Mouse (Mus musculus): ENCODE measurements at regions not wholly inside any gene's neighbourhood (a gene's known extent, or its start where the extent isn't known, plus 50 kb on each side); places are given as distances from the start of the nearest gene placed in this dataset.
A peak's percentile ranks its signal among the peaks of the same experiment; 100 is the strongest.

DNA sequence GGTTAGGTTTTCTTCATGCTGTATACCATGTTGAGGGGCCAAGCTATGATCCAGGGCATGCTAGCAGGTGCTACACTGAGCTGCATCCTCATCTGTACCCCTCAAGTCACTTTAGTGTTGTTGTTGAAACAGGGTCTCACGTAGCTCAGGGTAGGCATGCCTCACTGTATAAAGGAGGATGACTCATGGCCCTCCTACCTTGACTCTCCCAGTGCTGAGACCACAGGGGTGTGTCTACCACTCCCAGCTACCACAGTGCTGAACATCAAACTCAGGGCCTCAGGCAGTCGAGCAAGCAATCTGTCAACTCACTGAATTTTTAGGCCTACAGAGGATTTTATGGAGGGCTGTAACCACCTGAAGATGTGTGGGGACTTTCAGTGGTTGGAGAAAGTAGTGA is 258.5 kb downstream of the Ankrd50 start:
- DNase-seq (ENCODE audit: low spot score) = no peak
- WGBS = 79% methylated on average over 2 of the region's 2 CpGs
- H3K27me3 ChIP-seq (ENCODE audit: control insufficient read depth, insufficient read depth, low read length) = no peaks in the 10 kb centered on the region
- H3K36me3 ChIP-seq (replicated peaks; ENCODE audit: control insufficient read depth, insufficient read depth) = no peaks in the 10 kb centered on the region
- H3K9ac ChIP-seq = no peak overlapping the region
- no peak overlapping the region for H3K27ac ChIP-seq
- no peaks in the 10 kb centered on the region for H3K9me3 ChIP-seq (ENCODE audit: control insufficient read depth, low read length)
- no peak for ATAC-seq (ENCODE audit: low FRiP score)
- H3K4me1 ChIP-seq (replicated peaks; ENCODE audit: control insufficient read depth, insufficient read depth, low read length) = no peaks in the 10 kb centered on the region
- H3K4me2 ChIP-seq (replicated peaks) = no peak overlapping the region
- H3K4me3 ChIP-seq (replicated peaks; ENCODE audit: low read length) = no peak overlapping the region

DNA sequence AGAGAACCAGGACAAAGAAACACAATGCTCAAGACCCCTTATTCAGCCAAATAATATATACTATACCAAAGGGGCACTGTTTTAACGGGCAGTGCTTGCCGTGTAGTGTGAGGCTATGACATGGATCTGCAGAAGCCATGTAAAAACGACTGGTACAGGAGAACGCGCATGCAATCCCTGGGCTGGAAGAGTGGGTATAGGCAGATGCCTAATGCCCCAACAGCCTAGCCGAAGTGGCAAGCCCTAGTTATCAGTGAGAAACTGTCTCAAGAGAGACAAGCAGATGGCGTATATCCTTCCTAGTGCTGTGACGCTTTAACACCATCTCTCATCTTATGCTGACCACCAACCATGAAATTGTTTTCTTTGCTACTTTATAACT is 262.8 kb downstream of the Ankrd50 start:
- Histone ChIP-seq H3K4me2 (replicated peaks) (no peak overlapping the region), H3K9me3 (ENCODE audit: control insufficient read depth, low read length) (no peaks in the 10 kb centered on the region), H3K4me3 (replicated peaks; ENCODE audit: low read length) (no peak overlapping the region), H3K9ac (no peak overlapping the region), H3K4me1 (replicated peaks; ENCODE audit: control insufficient read depth, insufficient read depth, low read length) (no peaks in the 10 kb centered on the region), H3K36me3 (replicated peaks; ENCODE audit: control insufficient read depth, insufficient read depth) (no peaks in the 10 kb centered on the region), H3K27ac (no peak overlapping the region), H3K27me3 (ENCODE audit: control insufficient read depth, insufficient read depth, low read length) (no peaks in the 10 kb centered on the region)
- WGBS = 85% methylated on average over 8 of the region's 8 CpGs
- ATAC-seq (ENCODE audit: low FRiP score) = no peak
- no peak for DNase-seq (ENCODE audit: low spot score)

DNA sequence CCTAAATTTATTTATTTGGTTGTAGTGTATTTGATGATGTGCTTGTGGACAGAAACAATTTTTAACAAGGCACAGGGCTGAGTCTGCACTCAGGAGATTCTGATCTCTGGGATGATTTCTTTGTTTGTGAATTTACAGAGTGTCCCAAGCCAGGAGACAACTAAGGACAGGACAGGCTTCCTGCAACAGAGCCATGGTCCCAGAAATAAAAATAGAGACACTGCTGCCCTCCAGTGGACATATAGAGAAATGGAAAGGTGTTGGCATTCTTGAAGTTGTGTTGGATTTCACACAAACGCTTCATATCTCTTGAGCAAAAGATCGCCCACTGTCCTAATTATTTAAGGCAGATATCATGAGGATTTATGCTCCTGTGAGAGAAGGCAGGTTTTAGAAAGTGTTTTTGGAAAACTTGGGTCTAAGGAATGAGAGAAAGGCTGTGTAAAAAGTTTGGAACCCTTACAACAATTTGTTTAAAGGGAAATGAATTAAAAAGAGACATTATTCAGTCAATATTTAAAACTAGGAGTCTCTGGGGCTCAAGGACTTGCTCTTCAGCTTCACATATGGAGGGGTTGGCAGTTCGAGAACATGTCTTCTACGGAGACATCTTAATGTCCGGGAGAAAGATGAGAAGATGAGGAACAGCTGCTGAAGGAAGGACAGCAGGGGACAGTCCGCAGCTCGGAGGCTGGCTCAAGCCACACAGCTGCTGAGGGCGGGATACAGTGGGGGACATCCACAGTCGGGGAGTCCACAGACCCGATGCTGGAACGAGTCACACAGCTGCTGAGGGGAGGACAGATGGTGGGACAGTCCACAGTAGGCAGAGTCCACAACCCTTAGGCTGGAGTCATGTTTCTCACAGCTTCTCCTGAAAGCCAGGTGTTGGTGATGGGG is 263.5 kb downstream of the Ankrd50 start:
- H3K27me3 ChIP-seq (ENCODE audit: control insufficient read depth, insufficient read depth, low read length) = no peaks in the 10 kb centered on the region
- WGBS = 56% methylated on average over 11 of the region's 11 CpGs
- H3K4me3 ChIP-seq (replicated peaks; ENCODE audit: low read length) = no peak overlapping the region
- no peak overlapping the region for H3K4me2 ChIP-seq (replicated peaks)
- no peaks in the 10 kb centered on the region for H3K9me3 ChIP-seq (ENCODE audit: control insufficient read depth, low read length)
- DNase-seq (ENCODE audit: low spot score) (peak; percentile 86), ATAC-seq (ENCODE audit: low FRiP score) (no peak)
- no peak overlapping the region for H3K27ac ChIP-seq
- no peaks in the 10 kb centered on the region for H3K4me1 ChIP-seq (replicated peaks; ENCODE audit: control insufficient read depth, insufficient read depth, low read length)
- no peaks in the 10 kb centered on the region for H3K36me3 ChIP-seq (replicated peaks; ENCODE audit: control insufficient read depth, insufficient read depth)
- H3K9ac ChIP-seq = no peak overlapping the region

DNA sequence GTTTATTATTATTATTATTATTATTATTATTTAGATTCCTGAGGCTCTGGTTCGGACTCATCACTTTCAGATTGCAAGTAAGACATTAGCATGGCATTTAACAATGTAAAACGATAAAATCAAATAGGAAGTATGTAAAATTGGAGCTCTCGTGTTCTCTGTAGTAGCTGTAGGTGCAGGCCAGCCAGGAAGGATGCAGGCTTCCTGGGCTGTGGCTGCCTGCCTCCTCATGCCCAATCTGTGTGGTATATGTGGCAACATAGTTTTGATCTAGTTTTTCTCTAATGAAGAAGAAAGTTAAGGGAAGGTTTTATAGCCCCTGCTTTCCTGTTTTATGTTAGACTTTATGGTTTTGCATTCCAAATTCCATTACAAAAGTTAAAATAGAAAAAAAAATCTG is 275.6 kb downstream of the Ankrd50 start:
- Histone ChIP-seq H3K4me3 (replicated peaks; ENCODE audit: low read length) (no peak overlapping the region), H3K4me2 (replicated peaks) (no peak overlapping the region), H3K36me3 (replicated peaks; ENCODE audit: control insufficient read depth, insufficient read depth) (no peaks in the 10 kb centered on the region), H3K9me3 (ENCODE audit: control insufficient read depth, low read length) (no peaks in the 10 kb centered on the region), H3K27me3 (ENCODE audit: control insufficient read depth, insufficient read depth, low read length) (no peaks in the 10 kb centered on the region), H3K9ac (no peak overlapping the region), H3K4me1 (replicated peaks; ENCODE audit: control insufficient read depth, insufficient read depth, low read length) (no peaks in the 10 kb centered on the region), H3K27ac (no peak overlapping the region)
- ATAC-seq (ENCODE audit: low FRiP score) (no peak), DNase-seq (ENCODE audit: low spot score) (no peak)
- 89% methylated on average over 3 of the region's 3 CpGs for WGBS

DNA sequence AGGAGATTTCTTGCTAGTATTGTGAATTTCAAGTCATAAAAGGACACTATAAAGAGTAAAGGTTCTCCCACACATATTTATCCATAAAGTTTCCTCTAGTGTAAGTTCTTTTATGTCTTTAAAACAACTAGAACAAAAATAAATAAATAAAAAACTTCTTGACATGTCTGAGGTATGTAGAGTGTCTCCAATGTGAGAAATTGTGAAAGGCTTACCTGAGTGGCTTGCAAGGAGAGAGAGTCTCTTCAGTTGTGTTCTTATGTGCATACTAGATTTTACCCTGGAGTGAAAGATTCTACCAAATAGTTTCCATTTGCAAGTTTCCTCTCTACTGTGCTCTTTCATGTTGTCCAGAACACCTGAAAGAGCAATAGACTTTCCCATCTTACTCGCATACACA is 276.8 kb downstream of the Ankrd50 start:
- 89% methylated on average over 1 of the region's 1 CpGs for WGBS
- no peak overlapping the region for H3K4me2 ChIP-seq (replicated peaks)
- H3K4me1 ChIP-seq (replicated peaks; ENCODE audit: control insufficient read depth, insufficient read depth, low read length) = no peaks in the 10 kb centered on the region
- H3K9ac ChIP-seq = no peak overlapping the region
- H3K36me3 ChIP-seq (replicated peaks; ENCODE audit: control insufficient read depth, insufficient read depth) = no peaks in the 10 kb centered on the region
- H3K4me3 ChIP-seq (replicated peaks; ENCODE audit: low read length) = no peak overlapping the region
- no peaks in the 10 kb centered on the region for H3K27me3 ChIP-seq (ENCODE audit: control insufficient read depth, insufficient read depth, low read length)
- DNase-seq (ENCODE audit: low spot score) = no peak
- no peaks in the 10 kb centered on the region for H3K9me3 ChIP-seq (ENCODE audit: control insufficient read depth, low read length)
- H3K27ac ChIP-seq = no peak overlapping the region
- no peak for ATAC-seq (ENCODE audit: low FRiP score)

DNA sequence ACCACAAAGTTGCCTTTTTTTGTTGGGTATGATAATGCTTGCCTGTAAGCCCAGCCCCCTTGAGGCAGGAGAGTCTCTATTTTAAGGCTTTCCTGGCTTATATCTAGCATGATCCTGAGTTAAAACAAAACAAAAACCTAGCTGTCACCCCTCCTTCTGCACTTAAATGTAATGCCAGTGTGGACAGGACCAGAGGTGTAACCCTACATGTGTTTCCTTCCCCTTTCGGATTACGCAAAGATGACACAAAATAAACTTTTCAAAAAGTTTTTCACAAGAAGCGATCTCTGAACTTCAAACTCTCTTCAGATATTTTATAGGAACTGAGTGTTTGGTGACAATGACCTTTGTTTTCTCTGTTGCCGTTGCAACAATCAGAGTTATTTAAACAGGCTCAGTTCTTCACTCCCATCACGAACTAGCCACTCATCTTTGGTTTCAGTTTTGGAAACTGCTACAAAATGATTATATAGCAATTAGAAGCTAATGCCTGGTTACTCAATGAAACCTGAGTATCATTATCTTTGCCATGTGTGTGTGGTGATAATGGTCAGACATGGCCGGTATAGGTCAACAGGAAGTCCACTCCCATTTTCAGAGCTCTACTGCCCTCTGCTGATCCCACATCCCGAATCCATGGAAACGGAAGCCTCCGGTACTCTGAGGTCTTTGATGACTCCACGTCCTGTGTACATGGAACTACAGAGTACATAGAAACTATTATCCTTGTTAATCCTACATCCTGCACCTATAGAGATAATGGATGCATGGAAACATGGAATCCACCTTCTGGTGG is 282.6 kb downstream of the Ankrd50 start:
- WGBS = 74% methylated on average over 10 of the region's 10 CpGs
- H3K9me3 ChIP-seq (ENCODE audit: control insufficient read depth, low read length) = no peaks in the 10 kb centered on the region

DNA sequence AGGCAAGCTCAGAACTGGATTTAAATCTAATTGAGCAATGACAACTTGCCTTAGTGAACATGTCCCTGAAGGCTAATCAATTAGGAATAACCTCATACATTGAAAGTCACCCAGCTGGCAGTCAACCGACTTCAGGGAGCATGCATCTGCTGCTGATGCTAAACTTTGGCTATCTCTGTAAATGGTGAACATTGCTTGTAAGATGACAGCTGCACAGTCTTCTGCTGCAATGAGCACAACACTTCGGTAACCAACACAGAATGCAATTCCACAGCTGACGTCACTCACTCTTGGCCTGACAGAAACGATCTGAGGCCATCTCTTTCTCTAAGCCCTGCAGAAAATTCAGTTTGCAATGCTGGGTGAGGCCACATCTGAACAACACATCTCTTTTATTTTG is 290.6 kb downstream of the Ankrd50 start:
- no peak for ATAC-seq (ENCODE audit: low FRiP score)
- DNase-seq (ENCODE audit: low spot score) = peak; percentile 25
- Histone ChIP-seq H3K36me3 (replicated peaks; ENCODE audit: control insufficient read depth, insufficient read depth) (no peaks in the 10 kb centered on the region), H3K27me3 (ENCODE audit: control insufficient read depth, insufficient read depth, low read length) (no peaks in the 10 kb centered on the region), H3K4me2 (replicated peaks) (no peak overlapping the region), H3K4me3 (replicated peaks; ENCODE audit: low read length) (no peak overlapping the region), H3K27ac (no peak overlapping the region), H3K9me3 (ENCODE audit: control insufficient read depth, low read length) (no peaks in the 10 kb centered on the region), H3K9ac (no peak overlapping the region), H3K4me1 (replicated peaks; ENCODE audit: control insufficient read depth, insufficient read depth, low read length) (no peaks in the 10 kb centered on the region)
- WGBS = 70% methylated on average over 4 of the region's 4 CpGs

More for the DNA sequence above, 282.6 kb downstream of the Ankrd50 start:
- ATAC-seq (ENCODE audit: low FRiP score) (no peak), DNase-seq (ENCODE audit: low spot score) (peak; percentile 71)
- H3K4me2 ChIP-seq (replicated peaks) = no peak overlapping the region
- H3K9ac ChIP-seq = no peak overlapping the region
- no peak overlapping the region for H3K4me3 ChIP-seq (replicated peaks; ENCODE audit: low read length)
- H3K27ac ChIP-seq = no peak overlapping the region
- no peaks in the 10 kb centered on the region for H3K4me1 ChIP-seq (replicated peaks; ENCODE audit: control insufficient read depth, insufficient read depth, low read length)
- no peaks in the 10 kb centered on the region for H3K36me3 ChIP-seq (replicated peaks; ENCODE audit: control insufficient read depth, insufficient read depth)
- H3K27me3 ChIP-seq (ENCODE audit: control insufficient read depth, insufficient read depth, low read length) = no peaks in the 10 kb centered on the region

DNA sequence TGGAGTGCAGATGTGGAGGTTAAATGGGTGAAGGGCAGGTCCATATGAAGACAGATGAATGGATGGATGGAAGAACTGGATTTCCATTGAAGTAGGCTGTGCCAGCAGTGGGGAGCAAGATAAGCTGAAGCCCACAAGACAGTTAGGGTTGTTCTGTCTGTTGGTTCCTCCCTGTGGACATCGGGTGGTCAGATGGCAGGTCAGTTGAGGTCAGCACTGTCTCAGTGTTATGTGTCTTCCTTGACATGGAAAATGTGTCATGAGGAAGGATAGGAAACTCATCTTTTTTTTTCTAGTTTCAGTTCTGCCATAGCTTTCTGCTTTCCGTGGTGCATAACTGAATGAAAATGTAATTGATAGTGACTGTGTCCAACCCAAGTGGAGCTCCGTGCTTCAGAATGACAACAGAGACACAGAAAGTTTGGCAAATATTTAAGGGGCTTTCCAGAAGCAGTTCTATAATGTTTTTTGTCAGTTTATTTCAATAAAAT is 297.2 kb downstream of the Ankrd50 start:
- Histone ChIP-seq H3K9ac (no peak overlapping the region), H3K4me3 (replicated peaks; ENCODE audit: low read length) (no peak overlapping the region), H3K4me1 (replicated peaks; ENCODE audit: control insufficient read depth, insufficient read depth, low read length) (no peaks in the 10 kb centered on the region), H3K9me3 (ENCODE audit: control insufficient read depth, low read length) (no peaks in the 10 kb centered on the region), H3K27ac (no peak overlapping the region), H3K27me3 (ENCODE audit: control insufficient read depth, insufficient read depth, low read length) (no peaks in the 10 kb centered on the region), H3K36me3 (replicated peaks; ENCODE audit: control insufficient read depth, insufficient read depth) (no peaks in the 10 kb centered on the region), H3K4me2 (replicated peaks) (no peak overlapping the region)
- ATAC-seq (ENCODE audit: low FRiP score) (no peak), DNase-seq (ENCODE audit: low spot score) (no peak)
- 84% methylated on average over 3 of the region's 3 CpGs for WGBS

DNA sequence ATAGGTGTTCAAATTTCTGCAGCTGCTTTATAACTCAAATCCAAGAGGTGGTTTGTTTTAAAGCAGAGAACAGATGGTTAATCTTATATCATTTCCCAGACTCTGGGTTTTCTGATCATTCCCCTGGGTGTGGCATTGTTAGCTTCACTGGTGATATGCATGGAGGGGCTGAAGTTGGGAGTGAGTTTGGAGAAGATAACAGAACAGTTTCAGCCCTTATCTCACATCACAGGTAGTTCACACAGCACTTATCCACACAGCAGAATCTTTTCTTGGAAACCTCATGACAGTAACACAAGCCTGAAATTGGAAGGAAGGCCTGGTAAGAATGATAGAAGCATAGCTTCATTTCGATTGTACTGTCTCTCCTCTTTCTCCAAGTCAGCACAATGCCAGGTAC is 298.1 kb downstream of the Ankrd50 start:
- H3K4me2 ChIP-seq (replicated peaks) = no peak overlapping the region
- no peak overlapping the region for H3K4me3 ChIP-seq (replicated peaks; ENCODE audit: low read length)
- ATAC-seq (ENCODE audit: low FRiP score) (no peak), DNase-seq (ENCODE audit: low spot score) (no peak)
- WGBS = 79% methylated on average over 1 of the region's 1 CpGs
- no peaks in the 10 kb centered on the region for H3K9me3 ChIP-seq (ENCODE audit: control insufficient read depth, low read length)
- no peaks in the 10 kb centered on the region for H3K36me3 ChIP-seq (replicated peaks; ENCODE audit: control insufficient read depth, insufficient read depth)
- no peaks in the 10 kb centered on the region for H3K4me1 ChIP-seq (replicated peaks; ENCODE audit: control insufficient read depth, insufficient read depth, low read length)
- H3K9ac ChIP-seq = no peak overlapping the region
- no peak overlapping the region for H3K27ac ChIP-seq
- H3K27me3 ChIP-seq (ENCODE audit: control insufficient read depth, insufficient read depth, low read length) = no peaks in the 10 kb centered on the region

All from hindbrain, embryonic 14.5 days (tissue).